Mouse (Mus musculus) liver, postnatal 0 days (tissue): ENCODE measurements around the gene Rabgap1l. TPM values are rescaled to one million over a fixed set of nuclear protein-coding genes. Genes with fewer than 3 reads are reported as not detected.

Experiments
- ATAC-seq: fragments of 200-750 bp; cut with Nextera tagmentation; 2 replicates; pipeline ENCODE4 v1.8.0; 2017; ENCODE audit warnings: mild to moderate bottlenecking, moderate library complexity
- DNase-seq: peaks from one replicate; pipeline ENCODE4 v3.0.0-alpha.2; 2016
- H3K27ac ChIP-seq: fragments of 300-500 bp; sonication (generic); 2 replicates; pipeline ENCODE4 v1.5.1; 2014; ENCODE audit warnings: antibody characterized with exemption, moderate library complexity, mild to moderate bottlenecking, low read depth
- H3K27me3 ChIP-seq: fragments of 300-500 bp; sonication (generic); 2 replicates; pipeline ENCODE4 v1.6.1; 2014; ENCODE audit warnings: low read length, control low read depth, mixed read lengths; ENCODE audit not compliant: insufficient read depth
- H3K36me3 ChIP-seq: fragments of 300-500 bp; sonication (generic); replicated peaks from 2 replicates; pipeline ENCODE4 v1.6.1; 2014; ENCODE audit warnings: mild to moderate bottlenecking, control low read depth, low read length, moderate library complexity, mixed read lengths; ENCODE audit not compliant: insufficient read depth
- H3K4me1 ChIP-seq: fragments of 300-500 bp; sonication (generic); 2 replicates; pipeline ENCODE4 v1.6.1; 2014; ENCODE audit warnings: antibody characterized with exemption, mild to moderate bottlenecking, control low read depth; ENCODE audit not compliant: insufficient read depth
- H3K4me2 ChIP-seq: fragments of 300-500 bp; sonication (generic); 2 replicates; pipeline ENCODE4 v1.6.1; 2014; ENCODE audit warnings: low read depth, mild to moderate bottlenecking, low read length, moderate library complexity, mixed read lengths
- H3K4me3 ChIP-seq: fragments of 300-500 bp; sonication (generic); 2 replicates; pipeline ENCODE4 v1.5.1; 2014; ENCODE audit warnings: low read depth, low read length
- H3K9ac ChIP-seq: fragments of 300-500 bp; sonication (generic); replicated peaks from 2 replicates; pipeline ENCODE4 v1.6.1; 2014; ENCODE audit warnings: mild to moderate bottlenecking, moderate library complexity
- H3K9me3 ChIP-seq: fragments of 300-500 bp; sonication (generic); 2 replicates; pipeline ENCODE4 v1.6.1; 2016; ENCODE audit warnings: mild to moderate bottlenecking, control low read depth, low read length, mixed read lengths
- CTCF ChIP-seq: sonication (generic); IDR thresholded peaks from 2 replicates; pipeline ENCODE4 v1.5.1; 2016; ENCODE audit warnings: antibody characterized with exemption, low read depth
- EP300 ChIP-seq: IDR thresholded peaks from 2 replicates; pipeline ENCODE4 v1.6.1; 2016; ENCODE audit warnings: antibody characterized with exemption, low read depth, mild to moderate bottlenecking
- WGBS: fragments of 180-500 bp; shearing (Covaris S2); extraction: QIAGEN DNeasy Blood & Tissue Kit; methylation state at CpG from one replicate; pipeline ENCODE4 v1.1.7; 2014; ENCODE audit not compliant: insufficient replicate concordance; 5-methylcytosine and 5-hydroxymethylcytosine counted together
- polyA plus RNA-seq: library from polyadenylated mRNA; unstranded; fragments of >200 nt; fragmentation: Nextera tagmentation; extraction: Ambion mirVana; gene quantifications from 2 replicates; pipeline ENCODE4 v1.2.1, GENCODE M21; 2015

The Rabgap1l gene
- polyA plus RNA-seq, 1 experiment from 2014 or later: 21.6 TPM

GRCm38 (mm10) chr1:160519896-160520465 is 273.0 kb downstream of the Rabgap1l start:
- TF ChIP-seq CTCF (no peak), EP300 (no peak)
- no peak for DNase-seq
- Histone ChIP-seq H3K9ac (no peak overlapping the region), H3K4me3 (no peak overlapping the region), H3K27ac (no peak overlapping the region), H3K9me3 (no peaks in the 10 kb centered on the region), H3K4me1 (no peaks in the 10 kb centered on the region), H3K36me3 (no peaks in the 10 kb centered on the region), H3K4me2 (no peak overlapping the region), H3K27me3 (no peaks in the 10 kb centered on the region)
- no peak for ATAC-seq
- WGBS: 89% methylated on average over 1 of the region's 1 CpGs

GRCm38 (mm10) chr1:160518552-160518951 is 274.5 kb downstream of the Rabgap1l start:
- Histone ChIP-seq H3K4me2 (no peak overlapping the region), H3K4me1 (no peaks in the 10 kb centered on the region), H3K36me3 (no peaks in the 10 kb centered on the region), H3K9ac (no peak overlapping the region), H3K9me3 (no peaks in the 10 kb centered on the region), H3K4me3 (no peak overlapping the region), H3K27ac (no peak overlapping the region), H3K27me3 (no peaks in the 10 kb centered on the region)
- ATAC-seq: no peak
- 77% methylated on average over 4 of the region's 4 CpGs for WGBS
- DNase-seq: no peak
- TF ChIP-seq CTCF (no peak), EP300 (no peak)

DNA sequence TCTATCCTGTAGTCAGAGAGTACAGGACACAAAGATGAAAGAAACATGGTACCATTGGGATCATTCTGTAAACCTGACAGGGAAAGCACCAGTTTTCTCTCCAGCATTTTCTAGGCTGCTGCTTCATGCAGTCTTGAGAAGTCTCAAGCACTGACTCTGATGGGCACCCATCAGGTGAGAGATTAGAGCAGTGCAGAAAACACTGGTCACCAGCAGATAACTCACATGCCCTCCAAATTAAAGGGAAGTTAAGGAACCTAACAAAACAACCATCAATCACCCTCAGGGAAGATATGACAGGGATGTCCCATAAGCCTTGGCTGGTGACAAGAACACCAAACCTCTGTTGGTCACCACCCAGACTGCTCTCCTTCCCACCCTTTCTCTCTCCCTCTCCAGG is 285.2 kb downstream of the Rabgap1l start:
- DNase-seq (no peak), ATAC-seq (no peak)
- Histone ChIP-seq H3K27me3 (no peaks in the 10 kb centered on the region), H3K4me1 (no peaks in the 10 kb centered on the region), H3K9ac (no peak overlapping the region), H3K9me3 (no peaks in the 10 kb centered on the region), H3K27ac (no peak overlapping the region), H3K36me3 (no peaks in the 10 kb centered on the region), H3K4me3 (no peak overlapping the region), H3K4me2 (no peak overlapping the region)
- TF ChIP-seq CTCF: no peak
- no peak for TF ChIP-seq EP300

DNA sequence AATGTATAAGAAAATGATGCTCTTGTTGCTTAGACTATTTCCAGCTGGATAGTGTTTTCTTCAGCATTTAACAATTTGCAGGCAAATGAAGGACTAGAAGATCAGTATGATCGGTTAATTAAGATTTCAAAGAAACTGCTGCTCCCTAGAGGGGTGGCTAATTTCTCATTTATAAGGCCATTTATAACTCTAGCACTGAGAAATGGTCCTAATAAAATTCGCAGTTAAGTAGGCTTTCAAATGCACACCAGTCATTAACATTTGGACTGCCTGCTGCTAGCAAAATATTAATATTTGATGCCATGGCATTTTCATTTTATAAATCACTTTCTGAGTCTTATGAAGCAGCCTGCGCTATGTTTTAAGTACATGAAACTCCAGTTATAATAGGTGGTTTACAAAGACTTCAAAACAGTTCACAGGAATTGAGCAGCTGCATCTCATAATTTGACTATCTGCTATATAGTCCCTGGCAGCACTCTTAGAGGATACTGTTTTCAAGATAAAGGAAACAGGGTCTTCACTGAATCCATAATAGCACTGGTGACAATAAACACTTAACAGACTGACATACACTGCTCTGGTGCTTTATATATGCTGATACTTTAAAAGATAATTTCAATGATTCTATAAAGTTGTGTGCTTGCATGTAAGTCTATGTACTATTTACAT is 296.0 kb downstream of the Rabgap1l start:
- DNase-seq (no peak), ATAC-seq (no peak)
- H3K36me3 ChIP-seq: no peaks in the 10 kb centered on the region
- H3K27ac ChIP-seq: no peak overlapping the region
- no peaks in the 10 kb centered on the region for H3K9me3 ChIP-seq
- 75% methylated on average over 3 of the region's 3 CpGs for WGBS
- no peak overlapping the region for H3K4me3 ChIP-seq
- TF ChIP-seq CTCF (no peak), EP300 (no peak)
- H3K9ac ChIP-seq: no peak overlapping the region
- no peaks in the 10 kb centered on the region for H3K27me3 ChIP-seq
- no peak overlapping the region for H3K4me2 ChIP-seq
- H3K4me1 ChIP-seq: no peaks in the 10 kb centered on the region

DNA sequence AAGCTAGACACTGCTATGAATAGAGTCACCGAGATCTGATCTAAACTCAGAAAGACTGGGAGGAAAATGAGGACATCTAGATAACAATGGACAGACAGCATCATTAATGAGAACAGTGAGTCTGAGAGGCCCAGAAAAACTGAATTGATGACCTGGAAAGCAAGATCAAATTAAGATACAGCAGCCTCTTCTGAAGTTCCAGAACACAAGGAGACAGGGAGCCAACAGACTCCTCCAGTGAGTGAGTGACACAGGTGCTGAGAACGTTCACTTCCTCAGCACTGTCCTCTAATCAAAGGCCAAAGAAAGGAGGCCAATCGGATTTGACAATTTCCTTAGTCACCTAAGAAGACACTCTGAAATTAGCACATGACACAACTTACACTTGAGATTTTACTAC is 307.3 kb downstream of the Rabgap1l start:
- H3K9me3 ChIP-seq: no peaks in the 10 kb centered on the region
- no peak overlapping the region for H3K4me3 ChIP-seq
- H3K4me1 ChIP-seq: no peaks in the 10 kb centered on the region
- DNase-seq: no peak
- H3K9ac ChIP-seq: no peak overlapping the region
- H3K4me2 ChIP-seq: no peak overlapping the region
- no peaks in the 10 kb centered on the region for H3K36me3 ChIP-seq
- TF ChIP-seq EP300 (no peak), CTCF (no peak)
- WGBS: 74% methylated on average over 3 of the region's 3 CpGs
- no peak overlapping the region for H3K27ac ChIP-seq
- H3K27me3 ChIP-seq: no peaks in the 10 kb centered on the region
- ATAC-seq: no peak

DNA sequence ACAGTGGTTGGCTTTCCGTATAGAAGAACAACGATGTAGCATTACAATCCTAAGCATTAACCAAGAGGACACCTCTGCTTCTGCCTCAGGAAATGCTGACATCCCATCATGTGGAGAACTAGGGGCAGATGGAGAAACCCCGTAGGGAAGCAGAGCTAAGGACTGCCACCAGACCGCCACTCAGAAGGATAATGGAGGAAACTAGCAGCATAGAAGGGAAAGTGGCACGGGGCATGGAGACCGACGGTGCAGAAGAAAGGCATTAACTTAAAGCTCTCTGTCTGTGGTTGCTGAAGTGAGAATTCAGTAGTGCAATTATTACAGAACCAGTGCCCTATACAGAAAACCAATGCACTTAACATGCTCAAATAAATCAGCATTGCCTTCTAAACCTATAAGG is 308.0 kb downstream of the Rabgap1l start:
- 83% methylated on average over 7 of the region's 7 CpGs for WGBS
- Histone ChIP-seq H3K4me3 (no peak overlapping the region), H3K27ac (no peak overlapping the region), H3K36me3 (no peaks in the 10 kb centered on the region), H3K27me3 (no peaks in the 10 kb centered on the region), H3K9me3 (no peaks in the 10 kb centered on the region), H3K4me2 (no peak overlapping the region), H3K4me1 (no peaks in the 10 kb centered on the region), H3K9ac (no peak overlapping the region)
- TF ChIP-seq CTCF (no peak), EP300 (no peak)
- no peak for DNase-seq
- ATAC-seq: no peak
